Mouse (Mus musculus) heart, adult 11 months (tissue): ENCODE results near the gene Cbl.
"Not testable (repeated sequence)": the region's sequence is repeated elsewhere in the genome, so short reads cannot be mapped to it uniquely, and the experiment has no call there.

Experiments used
- DNase-seq: peaks from one replicate; pipeline ENCODE4 v3.0.0; 2022

Gene Cbl

GRCm38 (mm10) chr9:44127351-44127801 is 106.5 kb downstream of the Cbl start:
- peak; percentile 96 for DNase-seq

GRCm38 (mm10) chr9:44126746-44127145 is 107.1 kb downstream of the Cbl start:
- DNase-seq = peak; percentile 87

- peak; percentile 97 for DNase-seq
Observed at GRCm38 (mm10) chr9:44125546-44126428, 108.1 kb downstream of the Cbl start.

- DNase-seq = peak; percentile 85
Observed at GRCm38 (mm10) chr9:44125026-44125425, 108.8 kb downstream of the Cbl start.

GRCm38 (mm10) chr9:44124317-44124716 is 109.5 kb downstream of the Cbl start:
- DNase-seq = no peak

GRCm38 (mm10) chr9:44119948-44120465 is 113.8 kb downstream of the Cbl start:
- DNase-seq = no peak

GRCm38 (mm10) chr9:44119011-44119410 is 114.8 kb downstream of the Cbl start:
- no peak for DNase-seq

- DNase-seq = no peak
Observed at GRCm38 (mm10) chr9:44116182-44116581, 117.7 kb downstream of the Cbl start.

- DNase-seq = no peak
Observed at GRCm38 (mm10) chr9:44115599-44115998, 118.2 kb downstream of the Cbl start.

- DNase-seq = no peak
Observed at GRCm38 (mm10) chr9:44114453-44114852, 119.4 kb downstream of the Cbl start.

GRCm38 (mm10) chr9:44113105-44113789 is 120.6 kb downstream of the Cbl start, which contains the start of the genes Gm49380 and Rnf26:
TSS of gene Gm49380 (minus strand) at chr9:44113500.
TSS of gene Rnf26 (minus strand) at chr9:44113517.
- peak; percentile 100 for DNase-seq

GRCm38 (mm10) chr9:44111909-44112308 is 121.9 kb downstream of the Cbl start:
- DNase-seq = not testable (repeated sequence)

- DNase-seq = peak; percentile 95
Observed at GRCm38 (mm10) chr9:44109360-44110095, 124.3 kb downstream of the Cbl start.

- DNase-seq = peak; percentile 95
Observed at GRCm38 (mm10) chr9:44108269-44109055, 125.4 kb downstream of the Cbl start.

GRCm38 (mm10) chr9:44107557-44108179 is 126.2 kb downstream of the Cbl start:
- DNase-seq = peak; percentile 96

GRCm38 (mm10) chr9:44107110-44107509 is 126.7 kb downstream of the Cbl start, which contains the start of gene C1qtnf5:
TSS of gene C1qtnf5 (plus strand) at chr9:44107245.
- DNase-seq = peak; percentile 99

- no peak for DNase-seq
Observed at GRCm38 (mm10) chr9:44106596-44106995, 127.3 kb downstream of the Cbl start.

GRCm38 (mm10) chr9:44106182-44106581 is 127.7 kb downstream of the Cbl start:
- DNase-seq = peak; percentile 93

GRCm38 (mm10) chr9:44105781-44106180 is 128.1 kb downstream of the Cbl start:
- DNase-seq = no peak

GRCm38 (mm10) chr9:44104881-44105280 is 129.0 kb downstream of the Cbl start:
- no peak for DNase-seq

- DNase-seq = no peak
Observed at GRCm38 (mm10) chr9:44101490-44101889, 132.4 kb downstream of the Cbl start, which contains the start of gene Mfrp. TSS of gene Mfrp (plus strand) at chr9:44101729.
